Mouse (Mus musculus): ENCODE data around the gene Tshz2.

DNA sequence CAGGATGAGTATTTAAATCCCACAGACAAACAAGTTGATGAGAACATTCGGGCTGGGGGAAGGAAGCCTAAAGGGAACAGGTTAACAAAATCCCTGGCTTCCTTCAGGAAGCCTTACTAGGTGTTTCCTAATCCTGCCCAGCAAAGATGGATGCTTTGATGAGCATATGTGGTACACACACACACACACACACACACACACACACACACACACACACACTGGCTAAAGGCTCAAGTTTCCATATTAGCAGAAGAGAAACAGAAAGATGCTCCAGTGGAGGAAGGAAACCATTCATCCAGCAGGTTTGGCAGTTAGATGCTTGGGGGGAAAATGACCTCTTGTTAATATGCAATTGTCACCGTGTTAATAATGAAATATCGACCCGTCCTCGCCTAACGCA is 89.5 kb downstream of the Tshz2 start:
- TF ChIP-seq CTCF (IDR thresholded peaks at IDR 0.05; ENCODE audit: extremely low read depth, insufficient read depth, insufficient read length, insufficient replicate concordance): no peak
- TF ChIP-seq POLR2A (IDR thresholded peaks at IDR 0.05; ENCODE audit: low read depth, low read length): no peak

Data from spleen, adult 2 months (tissue).